Mouse (Mus musculus) liver, adult 2 months (tissue): ENCODE measurements around the gene Thap3.

Experiments
- CTCF ChIP-seq: fragments of 200-500 bp; IDR thresholded peaks from 2 replicates; pipeline ENCODE4 v1.5.1; 2011; ENCODE audit warnings: low read depth, low read length, control low read depth
- POLR2A ChIP-seq: fragments of 200-500 bp; IDR thresholded peaks from 2 replicates; pipeline ENCODE4 v1.6.1; 2011; ENCODE audit warnings: low read length, control low read depth; ENCODE audit not compliant: insufficient read depth; ENCODE audit errors: extremely low read depth

GRCm38 (mm10) chr4:152029087-152029486 lies 40.3 kb upstream of the Thap3 start:
- TF ChIP-seq CTCF = peak; percentile 36
- TF ChIP-seq POLR2A = no peak
